Mouse (Mus musculus) macrophage (primary cell): Measurements from ENCODE around the gene Cdrt4. TPM values are rescaled to one million over a fixed set of nuclear protein-coding genes. Genes with fewer than 3 reads are reported as not detected.

Experiments used
- H3K27ac ChIP-seq: fragments of 350-480 bp; formaldehyde crosslinking; 2 replicates; pipeline ENCODE4 v1.9.0; 2021
- H3K36me3 ChIP-seq: fragments of 350-480 bp; formaldehyde crosslinking; 2 replicates; pipeline ENCODE4 v1.9.0; 2021; ENCODE audit errors: inconsistent target
- H3K4me3 ChIP-seq: fragments of 350-480 bp; formaldehyde crosslinking; 2 replicates; pipeline ENCODE4 v1.9.0; 2021; ENCODE audit errors: inconsistent target
- H3K79me2 ChIP-seq: fragments of 350-480 bp; formaldehyde crosslinking; 2 replicates; pipeline ENCODE4 v1.9.0; 2021; ENCODE audit errors: inconsistent target
- WGBS: methylation state at CpG from one replicate; pipeline ENCODE4 v1.1.7; 2026; ENCODE audit warnings: inconsistent platforms; ENCODE audit not compliant: missing documents; 5-methylcytosine and 5-hydroxymethylcytosine counted together
- polyA plus RNA-seq: library from polyadenylated mRNA; stranded (reverse); fragments of 250-400 nt; gene quantifications from 3 replicates; pipeline ENCODE4 v1.2.4, GENCODE M21; 2018; ENCODE audit warnings: inconsistent platforms

Cdrt4 gene
- polyA plus RNA-seq, 1 experiment from 2014 or later: not detected

- Histone ChIP-seq H3K4me3 (no peak overlapping the region), H3K36me3 (no peaks in the 10 kb centered on the region), H3K27ac (no peak overlapping the region), H3K79me2 (no peaks in the 10 kb centered on the region)
- WGBS: 83% methylated on average over 3 of the region's 3 CpGs
Measured at GRCm38 (mm10) chr11:62966424-62966764, 15.4 kb downstream of the Cdrt4 start.

GRCm38 (mm10) chr11:62966765-62967633 is 16.0 kb downstream of the Cdrt4 start:
- no peaks in the 10 kb centered on the region for H3K36me3 ChIP-seq
- no peak overlapping the region for H3K4me3 ChIP-seq
- no peak overlapping the region for H3K27ac ChIP-seq
- WGBS: 30% methylated on average over 27 of the region's 27 CpGs
- H3K79me2 ChIP-seq: no peaks in the 10 kb centered on the region

- no peaks in the 10 kb centered on the region for H3K36me3 ChIP-seq
- H3K27ac ChIP-seq: no peak overlapping the region
- 100% methylated on average over 1 of the region's 1 CpGs for WGBS
- H3K4me3 ChIP-seq: no peak overlapping the region
- H3K79me2 ChIP-seq: no peaks in the 10 kb centered on the region
Measured at GRCm38 (mm10) chr11:62977176-62977575, 26.2 kb downstream of the Cdrt4 start.

GRCm38 (mm10) chr11:62978886-62979285 is 27.9 kb downstream of the Cdrt4 start:
- Histone ChIP-seq H3K36me3 (no peaks in the 10 kb centered on the region), H3K4me3 (no peak overlapping the region), H3K79me2 (no peaks in the 10 kb centered on the region), H3K27ac (no peak overlapping the region)
- WGBS: 94% methylated on average over 6 of the region's 6 CpGs

- Histone ChIP-seq H3K79me2 (no peaks in the 10 kb centered on the region), H3K4me3 (no peak overlapping the region), H3K27ac (no peak overlapping the region), H3K36me3 (no peaks in the 10 kb centered on the region)
- 76% methylated on average over 3 of the region's 3 CpGs for whole genome bisulfite sequencing
Measured at GRCm38 (mm10) chr11:62981729-62982128, 30.7 kb downstream of the Cdrt4 start.

GRCm38 (mm10) chr11:62983793-62984192 is 32.8 kb downstream of the Cdrt4 start:
- no peak overlapping the region for H3K27ac ChIP-seq
- H3K4me3 ChIP-seq: no peak overlapping the region
- H3K79me2 ChIP-seq: no peaks in the 10 kb centered on the region
- 20% methylated on average over 3 of the region's 3 CpGs for WGBS
- no peaks in the 10 kb centered on the region for H3K36me3 ChIP-seq

GRCm38 (mm10) chr11:62984365-62984764 is 33.4 kb downstream of the Cdrt4 start:
- H3K79me2 ChIP-seq: no peaks in the 10 kb centered on the region
- 81% methylated on average over 3 of the region's 3 CpGs for WGBS
- H3K27ac ChIP-seq: no peak overlapping the region
- H3K36me3 ChIP-seq: no peaks in the 10 kb centered on the region
- no peak overlapping the region for H3K4me3 ChIP-seq

GRCm38 (mm10) chr11:62985075-62985474 is 34.1 kb downstream of the Cdrt4 start:
- WGBS: 90% methylated on average over 3 of the region's 3 CpGs
- no peaks in the 10 kb centered on the region for H3K36me3 ChIP-seq
- no peak overlapping the region for H3K27ac ChIP-seq
- H3K4me3 ChIP-seq: no peak overlapping the region
- H3K79me2 ChIP-seq: no peaks in the 10 kb centered on the region

- Histone ChIP-seq H3K27ac (no peak overlapping the region), H3K4me3 (no peak overlapping the region), H3K36me3 (no peaks in the 10 kb centered on the region), H3K79me2 (no peaks in the 10 kb centered on the region)
- WGBS: 74% methylated on average over 4 of the region's 4 CpGs
Measured at GRCm38 (mm10) chr11:62986578-62986977, 35.6 kb downstream of the Cdrt4 start.

- WGBS: 98% methylated on average over 3 of the region's 3 CpGs
- no peaks in the 10 kb centered on the region for H3K79me2 ChIP-seq
- H3K27ac ChIP-seq: no peak overlapping the region
- no peaks in the 10 kb centered on the region for H3K36me3 ChIP-seq
- no peak overlapping the region for H3K4me3 ChIP-seq
Measured at GRCm38 (mm10) chr11:62990150-62990685, 39.2 kb downstream of the Cdrt4 start.

GRCm38 (mm10) chr11:62990811-62991210 is 39.8 kb downstream of the Cdrt4 start:
- WGBS: 88% methylated on average over 5 of the region's 5 CpGs

GRCm38 (mm10) chr11:62992545-62993242 is 41.7 kb downstream of the Cdrt4 start:
- 93% methylated on average over 12 of the region's 13 CpGs for WGBS
- no peak overlapping the region for H3K4me3 ChIP-seq
- H3K27ac ChIP-seq: no peak overlapping the region
- H3K36me3 ChIP-seq: no peaks in the 10 kb centered on the region
- H3K79me2 ChIP-seq: no peaks in the 10 kb centered on the region

More at GRCm38 (mm10) chr11:62990811-62991210, 39.8 kb downstream of the Cdrt4 start:
- Histone ChIP-seq H3K36me3 (no peaks in the 10 kb centered on the region), H3K4me3 (no peak overlapping the region), H3K79me2 (no peaks in the 10 kb centered on the region), H3K27ac (no peak overlapping the region)

- WGBS: 92% methylated on average over 9 of the region's 9 CpGs
- H3K4me3 ChIP-seq: no peak overlapping the region
- H3K27ac ChIP-seq: no peak overlapping the region
- H3K79me2 ChIP-seq: no peaks in the 10 kb centered on the region
- no peaks in the 10 kb centered on the region for H3K36me3 ChIP-seq
Measured at GRCm38 (mm10) chr11:62995066-62995754, 44.2 kb downstream of the Cdrt4 start.

GRCm38 (mm10) chr11:62995755-62996521 is 44.9 kb downstream of the Cdrt4 start:
- Histone ChIP-seq H3K27ac (no peak overlapping the region), H3K36me3 (no peaks in the 10 kb centered on the region), H3K4me3 (no peak overlapping the region), H3K79me2 (no peaks in the 10 kb centered on the region)
- WGBS: 84% methylated on average over 5 of the region's 5 CpGs
